1 mouse cellular context compared by ENCODE assay signal in genomic region chr17:46749282-46749681, GRCm38 (mm10).
TF ChIP-seq lines count a peak whose summit lies in the region.

No protein-coding gene starts in this region.

TF ChIP-seq in ES-E14, 5 proteins besides CTCF, POLR2A, EP300 and RAD21 (continued from another document):
- no peak for TF ChIP-seq ZNF384 (IDR thresholded peaks at IDR 0.05; ENCODE audit: low read depth, low read length)
